Mouse (Mus musculus): ENCODE results near the gene Dvl1. TPM values are rescaled to one million over a fixed set of nuclear protein-coding genes. Genes with fewer than 3 reads are reported as not detected.

The Dvl1 gene
- polyA plus RNA-seq, 1 experiment, result 128 TPM

DNA sequence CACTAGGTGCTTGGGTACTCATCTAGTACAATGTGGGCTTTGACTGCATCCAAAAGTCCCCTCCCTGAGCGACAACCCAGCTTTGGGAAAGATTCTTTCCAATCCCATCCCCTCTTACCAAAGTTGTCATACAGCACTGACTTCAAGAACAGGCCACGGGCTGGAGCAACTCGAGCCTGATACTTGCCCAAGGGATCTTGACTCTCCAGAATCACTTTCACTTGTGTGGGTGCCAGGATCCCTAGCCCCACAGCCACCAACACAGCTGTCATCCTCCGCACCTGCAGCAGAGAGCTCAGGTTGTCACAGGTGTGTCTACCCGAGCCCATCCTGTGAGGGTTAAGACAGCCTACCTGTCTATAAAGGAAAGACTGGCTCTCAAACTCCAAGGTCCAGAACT is 42.1 kb downstream of the Dvl1 start:
- DNase-seq, result no peak
- TF ChIP-seq CTCF (IDR thresholded peaks at IDR 0.05; ENCODE audit: insufficient read depth, low read length), result no peak
- no peak for TF ChIP-seq POLR2A (IDR thresholded peaks at IDR 0.05; ENCODE audit: borderline replicate concordance, extremely low read depth, low read depth, low read length)
- Histone ChIP-seq H3K4me3 (replicated peaks; ENCODE audit: extremely low read depth, low read depth, low read length) (no peak overlapping the region), H3K4me1 (ENCODE audit: control insufficient read depth, insufficient read depth, low read length) (peaks cover 13% of the 10 kb centered on the region)
- 81% methylated on average over 5 of the region's 5 CpGs for WGBS

DNA sequence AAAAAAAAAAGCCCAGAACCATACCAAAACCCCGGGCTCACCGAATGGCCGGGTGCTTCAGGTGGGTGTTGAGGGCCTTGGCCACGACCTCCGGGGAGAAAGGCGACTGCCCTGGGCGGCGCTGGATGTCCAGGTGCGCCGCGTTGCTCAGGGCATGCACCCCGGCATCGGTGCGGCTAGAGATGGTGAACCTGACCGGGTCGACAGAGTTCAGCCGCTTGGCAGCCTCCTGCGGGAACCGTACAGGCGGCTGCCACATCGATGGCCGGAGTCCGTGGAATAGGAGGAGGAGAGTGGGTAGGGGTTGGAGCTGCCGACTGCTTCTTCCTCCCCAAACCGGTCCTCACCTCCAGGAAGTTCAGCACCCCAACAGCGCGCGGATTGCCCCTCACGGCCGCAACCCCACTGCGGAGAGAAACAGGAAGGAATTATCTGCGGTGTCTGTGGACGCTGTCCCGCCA is 43.8 kb downstream of the Dvl1 start:
- peak overlapping the region; percentile 89 for H3K4me3 ChIP-seq (replicated peaks; ENCODE audit: extremely low read depth, low read depth, low read length)
- H3K4me1 ChIP-seq (ENCODE audit: control insufficient read depth, insufficient read depth, low read length), result peaks cover 21% of the 10 kb centered on the region
- TF ChIP-seq CTCF (IDR thresholded peaks at IDR 0.05; ENCODE audit: insufficient read depth, low read length), result no peak
- TF ChIP-seq POLR2A (IDR thresholded peaks at IDR 0.05; ENCODE audit: borderline replicate concordance, extremely low read depth, low read depth, low read length), result no peak
- no peak for DNase-seq
- under 1% methylated on average over 34 of the region's 34 CpGs for WGBS

DNA sequence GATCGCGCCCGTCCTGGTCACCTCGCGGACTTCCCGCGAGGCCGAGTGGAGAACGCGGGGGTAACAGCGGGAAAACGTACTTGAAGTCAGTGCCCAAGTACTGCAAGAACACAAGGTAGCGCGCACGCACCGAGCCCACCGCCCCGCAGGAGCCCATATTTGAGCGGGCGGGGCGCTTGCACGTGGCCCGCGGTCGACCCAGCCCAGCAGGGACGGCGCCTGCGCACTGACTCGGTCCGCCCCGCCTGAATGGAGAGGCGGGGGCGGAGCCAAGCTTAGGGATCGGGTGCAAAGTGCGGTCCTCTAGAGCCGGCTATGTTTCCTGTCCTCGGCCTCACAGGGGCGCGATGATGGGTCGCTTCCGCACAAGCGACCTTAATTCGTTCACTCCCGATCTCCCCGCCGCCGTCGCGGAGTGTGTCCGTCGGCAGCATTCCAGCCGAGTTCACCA is 44.4 kb downstream of the Dvl1 start, which contains the start of the genes Pusl1 and Acap3:
Gene Pusl1, minus strand, starts transcription at position 231 of the 451 bp plus-strand sequence.
Gene Acap3, plus strand, starts transcription at position 272 of the 451 bp plus-strand sequence.
- peak; percentile 95 for DNase-seq

DNA sequence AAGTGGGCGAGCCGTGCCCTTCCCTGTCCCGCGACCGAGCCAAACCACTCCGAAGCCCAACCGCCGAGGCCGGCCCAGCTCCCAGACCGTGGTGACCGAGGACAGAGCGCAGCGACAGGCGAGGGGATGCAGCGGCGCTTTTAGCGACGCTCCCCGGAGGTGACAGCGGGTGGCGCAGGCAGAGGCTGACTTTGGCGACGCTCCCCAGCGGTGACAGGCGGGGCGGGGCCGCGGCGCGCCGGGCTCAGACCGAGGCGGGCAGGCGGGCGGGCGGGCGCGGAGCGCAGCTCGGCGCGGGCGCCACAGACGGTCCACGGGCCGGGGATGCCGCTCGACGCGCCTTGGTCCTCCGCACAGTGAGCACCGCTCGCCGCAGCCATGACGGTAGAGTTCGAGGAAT is 44.8 kb downstream of the Dvl1 start:
- peak; percentile 80 for DNase-seq
- WGBS, result under 1% methylated on average over 56 of the region's 56 CpGs
- peak; percentile 69; the same call in 1 of the 2 replicates for TF ChIP-seq POLR2A (IDR thresholded peaks at IDR 0.05; ENCODE audit: borderline replicate concordance, extremely low read depth, low read depth, low read length)
- TF ChIP-seq CTCF (IDR thresholded peaks at IDR 0.05; ENCODE audit: insufficient read depth, low read length), result no peak
- Histone ChIP-seq H3K4me1 (ENCODE audit: control insufficient read depth, insufficient read depth, low read length) (peaks cover 21% of the 10 kb centered on the region), H3K4me3 (replicated peaks; ENCODE audit: extremely low read depth, low read depth, low read length) (peak overlapping the region; percentile 89)

More for the DNA sequence above, 44.4 kb downstream of the Dvl1 start, which contains the start of the genes Pusl1 and Acap3:
- H3K4me3 ChIP-seq (replicated peaks; ENCODE audit: extremely low read depth, low read depth, low read length), result peak within 1 kb of the TSS; percentile 89
- H3K4me1 ChIP-seq (ENCODE audit: control insufficient read depth, insufficient read depth, low read length), result peaks cover 21% of the 10 kb centered on the region
- TF ChIP-seq CTCF (IDR thresholded peaks at IDR 0.05; ENCODE audit: insufficient read depth, low read length) (no peak), POLR2A (IDR thresholded peaks at IDR 0.05; ENCODE audit: borderline replicate concordance, extremely low read depth, low read depth, low read length) (peak; percentile 23; the same call in 1 of the 2 replicates)
- under 1% methylated on average over 52 of the region's 52 CpGs for WGBS

DNA sequence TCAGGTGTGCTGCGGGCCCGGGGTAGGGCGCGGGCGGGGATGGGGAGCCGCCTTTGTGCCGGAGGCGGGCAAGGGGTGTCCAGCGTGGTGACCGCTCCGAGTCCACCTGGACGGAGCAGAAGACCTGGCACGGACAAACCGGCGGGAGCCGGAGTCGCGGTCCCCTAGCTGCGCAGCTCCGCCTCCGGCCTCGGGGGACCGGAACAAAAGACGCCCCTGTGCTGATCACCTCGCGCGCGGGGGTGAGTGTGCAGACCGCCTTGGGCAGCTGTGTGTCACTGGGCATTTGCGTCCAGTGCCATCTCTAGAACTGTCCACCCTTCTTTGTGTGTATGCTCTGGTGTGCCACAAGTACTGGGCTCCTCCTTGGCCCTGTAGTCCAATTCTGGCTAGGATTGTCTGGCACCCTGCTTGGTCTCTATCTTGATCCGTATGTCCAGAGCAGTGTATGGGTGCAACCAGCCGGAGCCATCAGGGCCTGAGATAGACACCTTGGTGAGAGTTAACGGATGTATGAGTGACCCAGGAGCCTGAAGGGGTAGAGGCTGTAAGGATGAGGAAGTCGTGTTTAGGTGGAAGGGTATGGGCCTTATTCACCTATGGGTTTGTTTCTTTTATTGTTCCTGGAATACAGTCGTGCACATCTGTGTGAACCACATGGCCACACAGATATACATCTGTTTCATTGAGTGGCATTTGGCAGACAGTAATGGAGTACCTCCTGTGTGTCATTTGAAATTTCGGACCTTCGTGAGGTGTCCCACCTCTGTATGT is 45.4 kb downstream of the Dvl1 start:
- WGBS, result 3% methylated on average over 35 of the region's 37 CpGs
- DNase-seq, result peak; percentile 36
- peaks cover 21% of the 10 kb centered on the region for H3K4me1 ChIP-seq (ENCODE audit: control insufficient read depth, insufficient read depth, low read length)
- TF ChIP-seq CTCF (IDR thresholded peaks at IDR 0.05; ENCODE audit: insufficient read depth, low read length) (no peak), POLR2A (IDR thresholded peaks at IDR 0.05; ENCODE audit: borderline replicate concordance, extremely low read depth, low read depth, low read length) (no peak)
- peak overlapping the region; percentile 89 for H3K4me3 ChIP-seq (replicated peaks; ENCODE audit: extremely low read depth, low read depth, low read length)

DNA sequence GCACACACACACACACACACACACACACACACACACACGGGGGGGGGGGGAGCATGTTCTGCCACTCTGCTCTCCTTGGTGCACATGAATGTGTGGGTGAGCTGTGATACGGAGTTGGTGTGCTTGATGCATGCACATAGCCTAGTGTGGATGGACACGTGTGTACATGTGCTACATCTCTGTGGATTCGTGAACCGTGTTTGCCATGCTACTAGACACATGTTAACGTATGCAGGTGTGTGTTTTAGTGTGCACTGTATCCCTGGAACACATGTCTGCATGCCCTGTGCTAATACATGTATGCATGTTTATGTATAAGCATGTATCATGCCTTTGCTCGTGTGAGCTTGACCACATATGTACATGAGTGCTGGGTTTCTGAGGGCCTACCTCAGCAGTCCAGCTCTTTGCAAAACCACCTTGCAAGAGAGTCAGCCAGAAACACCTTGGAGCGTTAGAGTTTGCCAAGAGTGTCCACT is 46.0 kb downstream of the Dvl1 start:
- Histone ChIP-seq H3K4me1 (ENCODE audit: control insufficient read depth, insufficient read depth, low read length) (peaks cover 21% of the 10 kb centered on the region), H3K4me3 (replicated peaks; ENCODE audit: extremely low read depth, low read depth, low read length) (peak overlapping the region; percentile 89)
- WGBS, result 55% methylated on average over 8 of the region's 8 CpGs
- no peak for TF ChIP-seq POLR2A (IDR thresholded peaks at IDR 0.05; ENCODE audit: borderline replicate concordance, extremely low read depth, low read depth, low read length)
- no peak for DNase-seq

DNA sequence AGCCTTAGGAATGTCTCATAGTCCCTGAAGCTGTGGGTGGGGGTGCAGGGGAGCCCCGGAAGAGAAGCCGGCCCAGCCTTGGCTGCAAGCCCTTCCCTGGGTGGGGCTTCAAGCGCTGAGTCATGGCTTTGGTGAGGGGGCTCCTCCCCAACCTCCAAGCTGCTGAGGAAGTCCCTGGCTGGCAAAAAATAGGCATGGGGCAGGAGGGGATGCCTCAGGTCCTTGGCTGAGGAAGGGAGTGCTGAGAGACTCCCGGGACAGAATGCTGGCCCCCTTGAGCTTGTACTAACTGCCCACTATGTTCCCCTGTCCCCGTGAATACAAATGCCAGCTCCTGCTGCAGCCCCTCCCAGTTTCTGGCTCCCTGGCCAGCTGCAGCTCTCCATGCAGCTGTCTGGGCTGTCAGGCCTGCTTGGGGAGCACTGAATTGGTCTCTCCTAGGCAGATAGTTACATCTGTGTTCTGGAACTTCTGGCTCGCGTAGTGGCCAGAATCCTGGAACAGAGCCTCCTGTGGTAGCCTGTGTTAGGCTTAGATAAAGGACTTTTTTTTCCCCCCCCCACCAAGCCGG is 47.2 kb downstream of the Dvl1 start:
- peak; percentile 76 for DNase-seq
- H3K4me3 ChIP-seq (replicated peaks; ENCODE audit: extremely low read depth, low read depth, low read length), result peak overlapping the region; percentile 39
- peaks cover 21% of the 10 kb centered on the region for H3K4me1 ChIP-seq (ENCODE audit: control insufficient read depth, insufficient read depth, low read length)
- TF ChIP-seq CTCF (IDR thresholded peaks at IDR 0.05; ENCODE audit: insufficient read depth, low read length), result no peak
- TF ChIP-seq POLR2A (IDR thresholded peaks at IDR 0.05; ENCODE audit: borderline replicate concordance, extremely low read depth, low read depth, low read length), result peak; percentile 34; the same call in 1 of the 2 replicates
- WGBS, result 9% methylated on average over 8 of the region's 8 CpGs

DNA sequence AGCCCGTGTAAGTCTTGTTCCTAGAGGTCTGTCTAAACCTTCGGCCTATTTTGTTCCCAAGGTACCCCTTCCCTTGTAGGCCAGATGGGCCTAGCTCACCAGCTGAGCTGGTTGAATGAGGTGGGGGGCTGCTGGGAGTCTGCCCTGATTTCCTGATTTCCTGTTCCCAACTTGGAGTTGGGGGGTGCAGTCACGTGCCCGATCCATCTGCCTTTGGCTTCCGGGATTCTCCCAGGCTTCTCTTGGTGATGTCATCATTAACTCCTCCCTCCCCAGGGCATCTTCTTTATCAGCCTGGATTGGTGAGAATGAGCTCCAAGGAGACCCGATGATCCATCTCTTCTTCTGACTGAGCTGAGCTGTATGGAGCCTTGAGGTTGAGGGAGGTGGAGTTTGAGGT is 48.0 kb downstream of the Dvl1 start:
- no peak for DNase-seq
- TF ChIP-seq POLR2A (IDR thresholded peaks at IDR 0.05; ENCODE audit: borderline replicate concordance, extremely low read depth, low read depth, low read length) (peak; percentile 27; the same call in 1 of the 2 replicates), CTCF (IDR thresholded peaks at IDR 0.05; ENCODE audit: insufficient read depth, low read length) (no peak)
- 33% methylated on average over 6 of the region's 6 CpGs for WGBS
- Histone ChIP-seq H3K4me1 (ENCODE audit: control insufficient read depth, insufficient read depth, low read length) (peaks cover 21% of the 10 kb centered on the region), H3K4me3 (replicated peaks; ENCODE audit: extremely low read depth, low read depth, low read length) (peak overlapping the region; percentile 19)

DNA sequence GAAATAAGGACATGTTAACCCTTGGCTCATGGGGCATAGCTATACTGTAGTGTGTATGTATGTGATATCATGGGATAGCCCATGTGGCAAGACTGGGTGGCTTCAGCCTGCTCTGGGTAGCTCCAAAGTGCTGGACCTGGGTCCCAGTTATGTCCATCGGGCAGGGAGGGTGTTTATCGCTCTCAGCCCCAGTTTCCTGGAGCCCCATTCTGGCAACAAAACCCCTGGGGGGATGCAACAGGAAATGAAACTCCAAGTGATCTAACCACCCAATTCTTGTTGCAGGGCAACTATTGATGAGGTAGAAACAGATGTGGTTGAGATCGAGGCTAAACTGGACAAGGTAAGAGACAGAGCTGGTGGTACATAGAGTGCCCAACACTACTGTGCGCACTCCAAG is 48.6 kb downstream of the Dvl1 start:
- WGBS, result 70% methylated on average over 4 of the region's 4 CpGs
- TF ChIP-seq POLR2A (IDR thresholded peaks at IDR 0.05; ENCODE audit: borderline replicate concordance, extremely low read depth, low read depth, low read length) (no peak), CTCF (IDR thresholded peaks at IDR 0.05; ENCODE audit: insufficient read depth, low read length) (no peak)
- no peak overlapping the region for H3K4me3 ChIP-seq (replicated peaks; ENCODE audit: extremely low read depth, low read depth, low read length)
- peaks cover 22% of the 10 kb centered on the region for H3K4me1 ChIP-seq (ENCODE audit: control insufficient read depth, insufficient read depth, low read length)
- DNase-seq, result no peak
